Mouse (Mus musculus) ES-E14 (cell line): ENCODE data around the gene Gm27029.
A peak's percentile ranks its signal among the peaks of the same experiment; 100 is the strongest.

Source experiments
- CHD2 ChIP-seq: IDR thresholded peaks from 2 replicates; pipeline ENCODE4 v1.6.1; 2014; ENCODE audit warnings: mild to moderate bottlenecking, low read depth, low read length, inconsistent platforms
- HCFC1 ChIP-seq: IDR thresholded peaks from 2 replicates; pipeline ENCODE4 v1.6.1; 2012; ENCODE audit warnings: low read length, inconsistent platforms, borderline replicate concordance; ENCODE audit not compliant: insufficient read depth
- MAFK ChIP-seq: IDR thresholded peaks from 2 replicates; pipeline ENCODE4 v1.6.1; 2014; ENCODE audit warnings: mild to moderate bottlenecking, low read depth, low read length, inconsistent platforms; ENCODE audit not compliant: insufficient read depth
- ZC3H11A ChIP-seq: IDR thresholded peaks from 2 replicates; pipeline ENCODE4 v1.6.1; 2012; ENCODE audit warnings: low read depth, mild to moderate bottlenecking, inconsistent platforms, low read length, borderline replicate concordance
- ZNF384 ChIP-seq: IDR thresholded peaks from 2 replicates; pipeline ENCODE4 v1.6.1; 2012; ENCODE audit warnings: low read depth, low read length, inconsistent platforms

- TF ChIP-seq CHD2 (peak; percentile 52; the same call in 1 of the 2 replicates), ZNF384 (no peak), ZC3H11A (no peak), MAFK (no peak), HCFC1 (no peak)
These were observed 21.7 kb upstream of the Gm27029 start for GRCm38 (mm10) chr11:101446319-101446718.
